Mouse (Mus musculus) stomach, embryonic 14.5 days (tissue): Measurements from ENCODE around the gene Sit1. TPM values are rescaled to one million over a fixed set of nuclear protein-coding genes. Genes with fewer than 3 reads are reported as not detected.
A peak's percentile ranks its signal among the peaks of the same experiment; 100 is the strongest.
"Not testable (repeated sequence)": the region's sequence is repeated elsewhere in the genome, so short reads cannot be mapped to it uniquely, and the experiment has no call there.

Source experiments
- ATAC-seq: fragments of 200-750 bp; cut with Nextera tagmentation; 2 replicates; pipeline ENCODE4 v1.8.0; 2017; ENCODE audit warnings: low read depth, moderate TSS enrichment; ENCODE audit not compliant: insufficient number of reproducible peaks, insufficient read depth, low FRiP score
- H3K27ac ChIP-seq: fragments of 300-500 bp; sonication (generic); 2 replicates; pipeline ENCODE4 v1.5.1; 2014; ENCODE audit warnings: mild to moderate bottlenecking, low read length, moderate library complexity, mixed read lengths
- H3K27me3 ChIP-seq: fragments of 300-500 bp; sonication (generic); 2 replicates; pipeline ENCODE4 v1.6.1; 2014; ENCODE audit warnings: low read length, control low read depth, mixed read lengths; ENCODE audit not compliant: control insufficient read depth, insufficient read depth
- H3K36me3 ChIP-seq: fragments of 300-500 bp; sonication (generic); 2 replicates; pipeline ENCODE4 v1.6.1; 2014; ENCODE audit warnings: mild to moderate bottlenecking, control low read depth, low read length, moderate library complexity, mixed read lengths; ENCODE audit not compliant: control insufficient read depth, insufficient read depth
- H3K4me1 ChIP-seq: fragments of 300-500 bp; sonication (generic); 2 replicates; pipeline ENCODE4 v1.6.1; 2014; ENCODE audit warnings: low read length, control low read depth, mixed read lengths; ENCODE audit not compliant: control insufficient read depth, insufficient read depth
- H3K4me2 ChIP-seq: fragments of 300-500 bp; sonication (generic); replicated peaks from 2 replicates; pipeline ENCODE4 v1.6.1; 2014; ENCODE audit warnings: low read depth, low read length, control low read depth
- H3K4me3 ChIP-seq: fragments of 300-500 bp; sonication (generic); 2 replicates; pipeline ENCODE4 v1.5.1; 2014; ENCODE audit warnings: low read depth, low read length, control low read depth
- H3K9ac ChIP-seq: fragments of 300-500 bp; sonication (generic); replicated peaks from 2 replicates; pipeline ENCODE4 v1.6.1; 2014; ENCODE audit warnings: low read depth, mild to moderate bottlenecking, control low read depth, low read length, moderate library complexity, mixed read lengths
- H3K9me3 ChIP-seq: fragments of 300-500 bp; sonication (generic); 2 replicates; pipeline ENCODE4 v1.6.1; 2016; ENCODE audit warnings: low read depth, low read length, control low read depth; ENCODE audit not compliant: control insufficient read depth
- WGBS: fragments of 180-500 bp; shearing (Covaris S2); extraction: QIAGEN DNeasy Blood & Tissue Kit; methylation state at CpG from one replicate; pipeline ENCODE4 v1.1.7; 2014; 5-methylcytosine and 5-hydroxymethylcytosine counted together
- polyA plus RNA-seq: library from polyadenylated mRNA; unstranded; fragments of >200 nt; fragmentation: Nextera tagmentation; extraction: Ambion mirVana; gene quantifications from 2 replicates; pipeline ENCODE4 v1.2.1, GENCODE M21; 2014

The Sit1 gene
- polyA plus RNA-seq, 1 experiment from 2014 or later = not detected

- not testable (repeated sequence) for ATAC-seq, H3K4me2 ChIP-seq, H3K9me3 ChIP-seq, H3K9ac ChIP-seq, H3K4me3 ChIP-seq, H3K36me3 ChIP-seq, H3K27ac ChIP-seq, H3K27me3 ChIP-seq, H3K4me1 ChIP-seq
- WGBS = 81% methylated on average over 5 of the region's 5 CpGs
These were observed 2.1 kb upstream of the Sit1 start for GRCm38 (mm10) chr4:43485666-43486065.

- no peaks in the 10 kb centered on the region for H3K36me3 ChIP-seq
- ATAC-seq = no peak
- H3K4me1 ChIP-seq = no peaks in the 10 kb centered on the region
- no peaks in the 10 kb centered on the region for H3K9me3 ChIP-seq
- H3K9ac ChIP-seq = no peak overlapping the region
- H3K4me2 ChIP-seq = no peak overlapping the region
- H3K27ac ChIP-seq = no peak overlapping the region
- WGBS = 72% methylated on average over 10 of the region's 10 CpGs
- H3K27me3 ChIP-seq = no peaks in the 10 kb centered on the region
- no peak overlapping the region for H3K4me3 ChIP-seq
These were observed 943 bp downstream of the Sit1 start for GRCm38 (mm10) chr4:43482591-43482990.

GRCm38 (mm10) chr4:43481894-43482456 is 1.6 kb downstream of the Sit1 start:
- no peak for ATAC-seq
- Histone ChIP-seq H3K27me3 (no peaks in the 10 kb centered on the region), H3K4me1 (no peaks in the 10 kb centered on the region), H3K36me3 (no peaks in the 10 kb centered on the region), H3K27ac (no peak overlapping the region), H3K9me3 (no peaks in the 10 kb centered on the region), H3K9ac (no peak overlapping the region), H3K4me3 (no peak overlapping the region), H3K4me2 (no peak overlapping the region)
- 69% methylated on average over 7 of the region's 7 CpGs for WGBS

GRCm38 (mm10) chr4:43480985-43481384 is 2.5 kb downstream of the Sit1 start:
- no peak for ATAC-seq
- no peaks in the 10 kb centered on the region for H3K27me3 ChIP-seq
- 81% methylated on average over 5 of the region's 5 CpGs for WGBS
- H3K36me3 ChIP-seq = no peaks in the 10 kb centered on the region
- no peak overlapping the region for H3K9ac ChIP-seq
- no peak overlapping the region for H3K4me2 ChIP-seq
- H3K9me3 ChIP-seq = no peaks in the 10 kb centered on the region
- H3K27ac ChIP-seq = no peak overlapping the region
- no peaks in the 10 kb centered on the region for H3K4me1 ChIP-seq
- H3K4me3 ChIP-seq = no peak overlapping the region

- no peak overlapping the region for H3K9ac ChIP-seq
- no peak for ATAC-seq
- H3K9me3 ChIP-seq = no peaks in the 10 kb centered on the region
- no peaks in the 10 kb centered on the region for H3K4me1 ChIP-seq
- WGBS = 44% methylated on average over 24 of the region's 24 CpGs
- H3K4me3 ChIP-seq = no peak overlapping the region
- no peaks in the 10 kb centered on the region for H3K27me3 ChIP-seq
- no peak overlapping the region; the same call in 1 of the 2 replicates for H3K4me2 ChIP-seq
- H3K36me3 ChIP-seq = no peaks in the 10 kb centered on the region
- H3K27ac ChIP-seq = no peak overlapping the region
These were observed 4.4 kb downstream of the Sit1 start for GRCm38 (mm10) chr4:43478906-43479832.

GRCm38 (mm10) chr4:43478534-43478858 is 5.0 kb downstream of the Sit1 start:
- Histone ChIP-seq H3K9ac (no peak overlapping the region), H3K36me3 (no peaks in the 10 kb centered on the region), H3K4me3 (peak overlapping the region; percentile 17; the same call in 1 of the 2 replicates), H3K9me3 (no peaks in the 10 kb centered on the region), H3K27me3 (no peaks in the 10 kb centered on the region), H3K27ac (peak overlapping the region; percentile 27), H3K4me1 (no peaks in the 10 kb centered on the region), H3K4me2 (peak overlapping the region; percentile 39)
- 0 out of 2 replicates have a peak, but pooled peaks have one; percentile 11 for ATAC-seq
- WGBS = 51% methylated on average over 8 of the region's 8 CpGs

GRCm38 (mm10) chr4:43477857-43478533 is 5.5 kb downstream of the Sit1 start:
- Histone ChIP-seq H3K4me1 (no peaks in the 10 kb centered on the region), H3K27me3 (no peaks in the 10 kb centered on the region), H3K36me3 (no peaks in the 10 kb centered on the region), H3K9ac (no peak overlapping the region), H3K27ac (peak overlapping the region; percentile 27), H3K4me3 (peak overlapping the region; percentile 17; the same call in 1 of the 2 replicates), H3K4me2 (peak overlapping the region; percentile 39), H3K9me3 (no peaks in the 10 kb centered on the region)
- WGBS = 20% methylated on average over 11 of the region's 11 CpGs
- peak; percentile 86; the same call in 1 of the 2 replicates for ATAC-seq

- Histone ChIP-seq H3K9me3 (no peaks in the 10 kb centered on the region), H3K9ac (no peak overlapping the region), H3K4me3 (no peak overlapping the region), H3K27me3 (no peaks in the 10 kb centered on the region), H3K4me2 (no peak overlapping the region), H3K4me1 (no peaks in the 10 kb centered on the region), H3K36me3 (no peaks in the 10 kb centered on the region), H3K27ac (no peak overlapping the region)
- ATAC-seq = no peak
- WGBS = 76% methylated on average over 4 of the region's 6 CpGs
These were observed 6.9 kb downstream of the Sit1 start for GRCm38 (mm10) chr4:43476604-43477003.
